Mouse (Mus musculus): ENCODE results near the gene Tmppe. TPM values are rescaled to one million over a fixed set of nuclear protein-coding genes. Genes with fewer than 3 reads are reported as not detected.

Tmppe gene
- polyA plus RNA-seq, 2 experiments from 2014 or later, result 9.1 to 14.3 TPM

- no peak for ATAC-seq
Measured at GRCm38 (mm10) chr9:114395258-114395657, 5.6 kb upstream of the Tmppe start.

GRCm38 (mm10) chr9:114399680-114400079, 1.2 kb upstream of the Tmppe start:
- ATAC-seq, result no peak

DNA sequence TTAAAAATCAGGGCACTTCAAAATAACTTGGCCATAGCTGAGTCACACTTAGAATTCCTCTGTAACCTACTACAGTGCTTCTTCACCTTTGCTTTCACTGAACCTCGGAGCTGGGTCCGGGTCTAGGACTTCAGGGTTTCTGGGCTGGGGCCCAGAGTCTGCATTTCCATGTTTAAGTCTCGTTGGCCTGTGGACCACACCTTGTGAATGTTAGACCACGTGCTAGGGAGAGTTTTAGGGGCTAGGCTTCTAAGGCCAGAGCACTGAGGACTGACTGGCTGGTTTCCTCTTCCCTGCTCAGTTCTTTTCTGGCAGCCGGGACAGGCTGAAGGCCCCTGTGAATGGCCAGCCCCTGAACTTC, 337 bp upstream of the Tmppe start:
- ATAC-seq, result no peak

GRCm38 (mm10) chr9:114401685-114402080, 778 bp downstream of the Tmppe start:
- no peak for ATAC-seq

GRCm38 (mm10) chr9:114407676-114408075, 6.8 kb downstream of the Tmppe start:
- no peak for ATAC-seq

DNA sequence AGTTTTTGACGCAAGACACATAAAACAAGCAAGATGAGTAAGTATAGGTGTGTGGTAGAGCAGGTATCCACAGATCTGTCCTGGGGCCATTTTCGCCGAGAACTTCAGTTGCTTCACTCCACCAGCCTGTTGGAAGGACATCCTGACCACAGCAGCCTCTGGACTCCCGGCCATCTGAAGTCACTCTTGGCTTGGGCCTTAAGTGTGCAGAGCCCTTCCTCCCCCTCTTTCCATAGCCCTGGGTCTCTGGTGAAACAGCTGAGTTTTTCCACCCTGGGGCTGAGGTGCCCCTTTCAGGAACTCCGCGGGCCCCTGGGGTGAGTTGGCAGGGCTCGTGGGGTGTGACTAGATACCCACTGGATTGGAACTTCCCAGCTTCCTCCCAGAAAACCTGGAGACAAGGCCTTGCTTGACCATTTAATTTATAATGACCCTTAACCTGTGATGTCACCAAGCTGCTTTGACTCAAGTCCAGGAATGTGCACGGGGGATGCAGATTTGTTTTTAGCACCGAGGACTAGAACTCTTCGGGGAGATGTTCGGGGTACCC, 9.5 kb downstream of the Tmppe start:
- ATAC-seq, result no peak

GRCm38 (mm10) chr9:114411295-114411694, 10.4 kb downstream of the Tmppe start:
- no peak for ATAC-seq

- ATAC-seq, result no peak
Measured at GRCm38 (mm10) chr9:114412406-114412805, 11.5 kb downstream of the Tmppe start.

DNA sequence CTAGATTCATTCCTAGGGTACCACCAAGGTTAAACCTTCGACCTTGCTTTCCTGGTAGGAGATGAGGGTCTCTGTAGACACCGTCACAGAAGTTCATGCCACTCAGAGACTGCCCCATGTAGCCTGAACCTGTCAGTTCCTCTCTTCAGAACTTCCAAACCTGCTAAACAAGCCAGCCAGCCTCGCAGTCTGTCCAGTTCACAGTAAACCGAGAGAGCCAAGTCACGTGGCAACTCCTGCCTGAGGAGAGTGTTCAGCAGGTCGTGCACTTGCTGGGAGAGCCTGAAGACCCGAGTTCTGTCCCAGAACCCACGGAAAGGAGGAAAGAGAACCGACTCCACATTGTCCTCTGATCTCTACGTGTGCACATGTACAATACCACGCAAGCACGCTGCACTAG, 13.0 kb downstream of the Tmppe start:
- ATAC-seq, result no peak

DNA sequence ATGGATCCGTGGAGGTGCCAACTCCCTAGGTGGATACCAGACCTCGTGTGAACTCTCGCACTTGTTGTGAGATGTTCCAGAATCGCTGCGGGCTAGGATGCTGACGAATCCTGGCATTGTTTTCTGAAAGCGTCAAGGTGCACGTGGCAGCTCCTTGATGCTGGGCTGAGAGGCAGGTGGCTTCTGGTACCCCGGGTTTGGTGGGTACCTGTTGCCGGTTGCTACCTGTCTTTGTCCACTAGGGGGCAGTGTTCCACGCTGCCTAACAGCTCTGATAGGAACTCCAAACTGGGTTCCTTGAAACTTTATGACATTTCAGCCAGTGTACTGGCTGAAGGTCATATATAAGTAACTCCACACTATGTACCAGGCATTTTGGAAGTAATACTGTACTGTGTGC, 14.8 kb downstream of the Tmppe start:
- ATAC-seq, result no peak

GRCm38 (mm10) chr9:114416646-114417517, 16.0 kb downstream of the Tmppe start:
- no peak for ATAC-seq

- ATAC-seq, result peak; percentile 47
Measured at GRCm38 (mm10) chr9:114418187-114418586, 17.3 kb downstream of the Tmppe start.

DNA sequence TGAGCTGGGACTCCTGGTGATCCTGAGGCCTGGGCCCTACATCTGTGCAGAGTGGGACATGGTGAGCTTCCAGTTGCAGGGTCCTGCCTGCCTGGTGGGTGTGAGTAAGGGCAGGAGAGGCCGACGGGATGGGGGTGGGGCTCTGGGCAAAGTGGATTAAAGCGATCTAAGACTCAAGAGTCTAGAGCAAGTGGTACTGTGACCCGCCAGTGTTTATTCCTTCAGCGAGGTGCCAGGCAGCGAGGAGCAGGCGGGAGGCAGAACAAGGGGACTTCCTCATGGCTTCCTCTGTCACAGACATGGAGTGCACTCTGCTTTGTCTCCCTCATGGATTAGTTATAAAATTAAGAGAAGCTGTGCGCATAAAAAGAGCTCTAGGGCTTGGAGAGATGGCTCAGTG, 19.5 kb downstream of the Tmppe start:
- ATAC-seq, result no peak

DNA sequence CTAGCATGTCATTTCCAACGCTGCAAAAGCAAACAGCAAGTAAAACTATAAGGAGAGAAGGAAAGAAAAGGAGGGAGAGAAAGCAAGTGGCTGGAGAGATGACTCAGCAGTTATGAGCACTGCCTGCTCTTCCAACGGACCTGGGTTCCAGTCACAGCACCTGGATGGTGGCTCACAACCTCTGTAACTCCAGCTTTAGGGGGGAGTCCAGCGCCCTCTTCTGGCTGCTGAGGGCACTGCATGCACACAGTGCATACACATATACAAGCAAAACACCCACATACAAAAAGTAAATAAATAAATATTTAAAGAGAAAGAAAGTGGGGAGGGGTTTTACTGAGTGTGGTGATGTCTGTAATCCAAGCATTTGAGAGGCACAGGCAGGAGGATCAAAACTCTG, 20.1 kb downstream of the Tmppe start:
- no peak for ATAC-seq

GRCm38 (mm10) chr9:114421797-114422196, 20.9 kb downstream of the Tmppe start:
- peak; percentile 72 for ATAC-seq

GRCm38 (mm10) chr9:114425576-114425975, 24.7 kb downstream of the Tmppe start:
- no peak for ATAC-seq

- ATAC-seq, result peak; percentile 18
Measured at GRCm38 (mm10) chr9:114426201-114426600, 25.3 kb downstream of the Tmppe start.

DNA sequence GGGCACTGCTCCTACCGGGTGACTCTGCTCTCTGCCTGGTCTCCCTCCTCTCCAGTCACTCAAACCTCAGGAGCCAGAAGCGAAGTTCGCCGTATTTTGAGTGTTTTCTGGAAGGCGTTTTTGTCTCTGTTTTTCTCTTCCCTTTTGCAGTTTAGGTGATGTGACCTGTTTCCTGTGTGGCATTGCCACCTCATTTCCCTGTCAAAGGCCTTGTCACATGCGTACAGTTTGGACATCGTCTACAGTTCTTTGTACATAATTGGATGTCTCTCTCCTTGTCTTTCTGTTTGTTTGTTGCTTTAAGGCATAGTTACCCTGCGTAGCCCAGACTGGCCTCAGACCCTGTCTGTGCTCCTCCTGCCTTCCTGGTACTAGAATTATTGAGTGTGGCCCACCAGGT, 26.5 kb downstream of the Tmppe start:
- peak; percentile 72 for ATAC-seq

- no peak for ATAC-seq
Measured at GRCm38 (mm10) chr9:114428103-114428834, 27.4 kb downstream of the Tmppe start.

DNA sequence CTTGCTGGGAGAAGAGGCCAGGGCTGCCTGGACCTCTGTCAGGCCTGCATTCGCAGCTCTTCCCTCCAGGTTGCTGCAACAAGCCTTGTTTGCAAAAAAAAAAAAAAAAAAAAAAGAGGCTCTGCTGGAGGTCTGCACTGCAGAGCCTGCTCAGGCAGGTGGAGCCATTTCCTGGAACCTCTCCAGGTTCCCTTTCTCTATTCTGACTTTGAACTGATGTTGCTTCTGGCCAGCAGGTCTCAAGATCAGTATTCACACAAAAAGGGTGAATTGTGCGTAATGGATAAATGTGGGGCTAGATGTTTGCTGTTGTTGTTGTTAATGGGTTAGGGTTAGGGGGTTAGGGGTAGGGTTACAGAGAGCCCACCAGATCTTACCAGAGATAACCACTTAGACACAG, 34.8 kb downstream of the Tmppe start:
- no peak for ATAC-seq

DNA sequence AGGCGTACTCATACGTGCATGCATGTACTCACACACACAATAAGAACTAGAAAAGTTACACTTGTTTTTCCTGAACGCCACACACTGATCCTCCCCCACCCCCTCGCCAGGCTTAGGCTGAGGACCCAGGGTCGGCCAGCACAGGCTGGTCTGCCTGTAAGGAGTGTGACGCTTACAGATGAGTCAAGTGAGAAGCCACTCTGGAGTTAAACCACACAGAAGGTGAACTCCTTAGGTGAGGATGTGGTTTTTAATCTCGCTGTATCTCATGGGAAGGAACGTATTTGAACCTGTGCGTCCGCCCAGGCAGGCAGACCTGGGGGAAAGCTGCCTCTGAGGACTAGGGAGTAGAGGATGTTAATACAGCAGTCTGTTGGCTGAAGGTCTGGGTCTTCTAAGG, 39.6 kb downstream of the Tmppe start:
- ATAC-seq, result peak; percentile 83

DNA sequence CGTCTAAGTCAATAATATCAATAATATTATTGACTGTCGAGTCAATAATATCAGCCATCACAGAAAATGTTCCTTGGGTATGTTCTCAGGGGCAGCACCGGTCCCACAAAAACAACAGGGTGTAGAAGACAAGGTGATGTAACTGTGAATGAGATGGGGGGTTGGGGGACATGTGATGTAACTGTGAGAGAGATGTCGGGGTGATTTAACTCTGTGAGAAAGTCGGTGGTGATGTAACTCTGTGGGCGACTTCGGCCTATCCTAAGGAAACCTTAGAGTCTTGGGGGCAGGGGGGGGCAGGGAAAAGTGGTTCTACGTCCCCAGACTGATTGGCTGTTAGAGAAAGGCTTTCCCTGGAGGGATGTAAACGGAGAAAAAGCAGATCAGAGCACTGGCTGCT, 41.3 kb downstream of the Tmppe start:
- ATAC-seq, result no peak

GRCm38 (mm10) chr9:114442893-114443292, 42.0 kb downstream of the Tmppe start:
- no peak for ATAC-seq

- ATAC-seq, result peak; percentile 77
Measured at GRCm38 (mm10) chr9:114443351-114443750, 42.4 kb downstream of the Tmppe start.
